Mouse (Mus musculus) heart, embryonic 15.5 days (tissue): ENCODE measurements around the gene Rhoj. TPM values are rescaled to one million over a fixed set of nuclear protein-coding genes. Genes with fewer than 3 reads are reported as not detected.

Source experiments
- ATAC-seq: fragments of 200-750 bp; cut with Nextera tagmentation; replicated peaks from 2 replicates; pipeline ENCODE4 v1.8.0; 2017; ENCODE audit warnings: low read depth, moderate TSS enrichment; ENCODE audit not compliant: insufficient number of reproducible peaks, insufficient read depth, low FRiP score
- H3K27ac ChIP-seq: fragments of 300-500 bp; sonication (generic); 2 replicates; pipeline ENCODE4 v1.5.1; 2015; ENCODE audit warnings: mild to moderate bottlenecking, inconsistent platforms
- H3K27me3 ChIP-seq: fragments of 300-500 bp; sonication (generic); 2 replicates; pipeline ENCODE4 v1.6.1; 2015; ENCODE audit warnings: inconsistent platforms
- H3K36me3 ChIP-seq: fragments of 300-500 bp; sonication (generic); 2 replicates; pipeline ENCODE4 v1.6.1; 2015; ENCODE audit warnings: mild to moderate bottlenecking, inconsistent platforms
- H3K4me1 ChIP-seq: fragments of 300-500 bp; sonication (generic); replicated peaks from 2 replicates; pipeline ENCODE4 v1.6.1; 2015; ENCODE audit warnings: inconsistent platforms
- H3K4me2 ChIP-seq: fragments of 300-500 bp; sonication (generic); 2 replicates; pipeline ENCODE4 v1.6.1; 2015; ENCODE audit warnings: inconsistent platforms, mild to moderate bottlenecking, moderate library complexity
- H3K4me3 ChIP-seq: fragments of 300-500 bp; sonication (generic); 2 replicates; pipeline ENCODE4 v1.5.1; 2015; ENCODE audit warnings: mild to moderate bottlenecking, inconsistent platforms
- H3K9ac ChIP-seq: fragments of 300-500 bp; sonication (generic); 2 replicates; pipeline ENCODE4 v1.6.1; 2015; ENCODE audit warnings: mild to moderate bottlenecking, inconsistent platforms
- H3K9me3 ChIP-seq: fragments of 300-500 bp; sonication (generic); replicated peaks from 2 replicates; pipeline ENCODE4 v1.6.1; 2016; ENCODE audit warnings: inconsistent platforms
- WGBS: fragments of 180-500 bp; shearing (Covaris S2); methylation state at CpG from one replicate; pipeline ENCODE4 v1.1.7; 2015; ENCODE audit warnings: mixed read lengths; 5-methylcytosine and 5-hydroxymethylcytosine counted together
- polyA plus RNA-seq: library from polyadenylated mRNA; unstranded; fragments of >200 nt; fragmentation: Nextera tagmentation; extraction: Ambion mirVana; gene quantifications from 2 replicates; pipeline ENCODE4 v1.2.1, GENCODE M21; 2015

The Rhoj gene
- polyA plus RNA-seq, 1 experiment from 2014 or later: 50.6 TPM

DNA sequence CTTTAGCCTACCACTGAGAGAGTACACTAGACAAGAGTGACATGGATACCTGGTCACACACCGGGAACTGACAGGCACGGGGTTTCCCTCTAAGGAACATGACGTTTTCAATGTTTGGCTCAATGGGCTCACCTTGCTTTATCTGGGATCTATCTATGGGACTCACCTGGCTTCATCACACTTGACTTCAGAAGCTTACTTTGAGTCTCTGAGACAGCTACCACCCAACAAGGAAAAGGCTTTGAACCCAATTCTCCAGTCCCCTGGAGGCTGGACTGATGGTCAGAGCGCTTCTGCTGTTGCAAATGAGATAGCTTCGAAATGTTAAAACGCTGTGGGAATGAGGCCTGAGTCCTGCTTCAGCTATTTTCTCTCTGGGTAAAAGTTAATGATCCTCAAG is 59.2 kb downstream of the Rhoj start:
- Histone ChIP-seq H3K4me2 (no peak overlapping the region), H3K36me3 (no peaks in the 10 kb centered on the region), H3K27ac (no peak overlapping the region), H3K9ac (no peak overlapping the region), H3K4me3 (no peak overlapping the region), H3K9me3 (no peaks in the 10 kb centered on the region), H3K4me1 (peaks cover 9% of the 10 kb centered on the region), H3K27me3 (no peaks in the 10 kb centered on the region)
- ATAC-seq: no peak
- WGBS: 85% methylated on average over 6 of the region's 6 CpGs

GRCm38 (mm10) chr12:75368527-75368926 is 60.4 kb downstream of the Rhoj start:
- no peaks in the 10 kb centered on the region for H3K36me3 ChIP-seq
- H3K4me3 ChIP-seq: no peak overlapping the region
- no peak overlapping the region for H3K9ac ChIP-seq
- H3K4me2 ChIP-seq: no peak overlapping the region
- no peaks in the 10 kb centered on the region for H3K9me3 ChIP-seq
- no peak for ATAC-seq
- H3K27ac ChIP-seq: peak overlapping the region; percentile 47
- WGBS: 67% methylated on average over 5 of the region's 5 CpGs
- peaks cover 9% of the 10 kb centered on the region for H3K4me1 ChIP-seq
- H3K27me3 ChIP-seq: no peaks in the 10 kb centered on the region

DNA sequence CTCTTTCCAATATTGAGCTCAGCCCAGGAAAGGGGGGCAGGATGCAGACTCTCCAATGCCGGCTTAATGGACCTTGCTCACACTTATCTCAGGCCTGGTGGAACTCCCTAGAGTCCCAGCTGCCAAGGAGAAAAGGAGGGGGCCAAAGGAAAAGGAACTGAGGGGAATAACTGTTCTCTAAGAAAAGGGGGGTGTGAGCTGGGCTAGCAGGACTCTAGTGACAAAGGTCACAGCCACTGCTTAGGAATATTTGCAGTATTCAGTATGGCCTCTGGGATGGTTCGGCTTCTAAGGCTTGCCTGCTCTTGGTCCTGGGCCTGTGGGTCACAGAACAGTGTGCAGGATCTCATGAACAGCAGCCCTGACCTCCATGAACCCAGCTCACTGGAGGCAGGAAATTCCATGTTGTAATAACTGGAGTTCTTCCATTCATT is 61.3 kb downstream of the Rhoj start:
- Histone ChIP-seq H3K27ac (peak overlapping the region; percentile 47), H3K27me3 (no peaks in the 10 kb centered on the region), H3K9me3 (no peaks in the 10 kb centered on the region), H3K4me3 (no peak overlapping the region), H3K36me3 (no peaks in the 10 kb centered on the region), H3K4me1 (peaks cover 9% of the 10 kb centered on the region), H3K9ac (no peak overlapping the region), H3K4me2 (no peak overlapping the region)
- 31% methylated on average over 2 of the region's 2 CpGs for WGBS
- peak; percentile 39; the same call in 1 of the 2 replicates for ATAC-seq

GRCm38 (mm10) chr12:75374437-75374836 is 66.3 kb downstream of the Rhoj start:
- 87% methylated on average over 10 of the region's 10 CpGs for WGBS
- peaks cover 3% of the 10 kb centered on the region; the same call in 1 of the 2 replicates for H3K36me3 ChIP-seq
- ATAC-seq: no peak
- no peak overlapping the region for H3K4me2 ChIP-seq
- H3K27ac ChIP-seq: no peak overlapping the region
- no peaks in the 10 kb centered on the region for H3K9me3 ChIP-seq
- peaks cover 1% of the 10 kb centered on the region for H3K4me1 ChIP-seq
- no peak overlapping the region for H3K9ac ChIP-seq
- no peaks in the 10 kb centered on the region for H3K27me3 ChIP-seq
- no peak overlapping the region for H3K4me3 ChIP-seq

- no peak overlapping the region for H3K4me2 ChIP-seq
- H3K27me3 ChIP-seq: no peaks in the 10 kb centered on the region
- no peaks in the 10 kb centered on the region for H3K9me3 ChIP-seq
- no peak for ATAC-seq
- H3K4me3 ChIP-seq: no peak overlapping the region
- H3K4me1 ChIP-seq: no peaks in the 10 kb centered on the region
- no peak overlapping the region for H3K9ac ChIP-seq
- 88% methylated on average over 12 of the region's 12 CpGs for WGBS
- peaks cover 3% of the 10 kb centered on the region; the same call in 1 of the 2 replicates for H3K36me3 ChIP-seq
- no peak overlapping the region for H3K27ac ChIP-seq
These were observed 66.9 kb downstream of the Rhoj start for GRCm38 (mm10) chr12:75375060-75375459.

DNA sequence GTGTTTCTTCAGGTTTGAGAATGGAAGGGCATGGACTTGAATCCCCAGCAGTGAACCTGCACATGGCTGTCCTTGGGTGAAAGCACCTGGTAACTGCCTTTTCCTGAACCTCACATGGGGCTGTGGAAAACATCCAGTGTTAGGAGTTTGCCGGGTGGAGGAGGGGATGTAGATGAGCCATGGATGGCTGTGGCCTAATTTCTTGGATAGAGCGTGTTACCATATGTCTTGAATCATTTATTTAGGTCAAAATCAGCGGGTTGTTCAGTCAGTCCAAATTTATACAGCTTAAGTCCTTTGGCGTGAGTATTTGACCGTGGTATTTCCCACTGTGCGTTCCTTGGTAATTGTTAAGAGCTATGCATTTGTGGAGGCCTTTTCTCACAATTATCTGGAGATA is 68.0 kb downstream of the Rhoj start:
- ATAC-seq: no peak
- no peaks in the 10 kb centered on the region for H3K9me3 ChIP-seq
- peaks cover 3% of the 10 kb centered on the region; the same call in 1 of the 2 replicates for H3K36me3 ChIP-seq
- H3K9ac ChIP-seq: no peak overlapping the region
- 84% methylated on average over 6 of the region's 6 CpGs for WGBS
- no peak overlapping the region for H3K4me3 ChIP-seq
- no peaks in the 10 kb centered on the region for H3K27me3 ChIP-seq
- no peak overlapping the region for H3K4me2 ChIP-seq
- H3K27ac ChIP-seq: no peak overlapping the region
- H3K4me1 ChIP-seq: no peaks in the 10 kb centered on the region

GRCm38 (mm10) chr12:75386731-75387130 is 78.6 kb downstream of the Rhoj start:
- ATAC-seq: no peak
- no peaks in the 10 kb centered on the region for H3K9me3 ChIP-seq
- H3K27ac ChIP-seq: no peak overlapping the region
- no peaks in the 10 kb centered on the region for H3K36me3 ChIP-seq
- H3K4me3 ChIP-seq: no peak overlapping the region
- 90% methylated on average over 9 of the region's 9 CpGs for WGBS
- H3K4me2 ChIP-seq: no peak overlapping the region
- no peaks in the 10 kb centered on the region for H3K27me3 ChIP-seq
- 0 out of 2 replicates have a peak, but pooled peaks cover 2% of the 10 kb centered on the region for H3K4me1 ChIP-seq
- H3K9ac ChIP-seq: no peak overlapping the region

- 0 out of 2 replicates have a peak, but pooled peaks cover 2% of the 10 kb centered on the region for H3K4me1 ChIP-seq
- H3K27me3 ChIP-seq: no peaks in the 10 kb centered on the region
- no peaks in the 10 kb centered on the region for H3K36me3 ChIP-seq
- no peak overlapping the region for H3K4me3 ChIP-seq
- no peak overlapping the region for H3K4me2 ChIP-seq
- ATAC-seq: no peak
- WGBS: 85% methylated on average over 8 of the region's 8 CpGs
- H3K27ac ChIP-seq: no peak overlapping the region
- H3K9ac ChIP-seq: no peak overlapping the region
- H3K9me3 ChIP-seq: no peaks in the 10 kb centered on the region
These were observed 79.0 kb downstream of the Rhoj start for GRCm38 (mm10) chr12:75387156-75387555.

DNA sequence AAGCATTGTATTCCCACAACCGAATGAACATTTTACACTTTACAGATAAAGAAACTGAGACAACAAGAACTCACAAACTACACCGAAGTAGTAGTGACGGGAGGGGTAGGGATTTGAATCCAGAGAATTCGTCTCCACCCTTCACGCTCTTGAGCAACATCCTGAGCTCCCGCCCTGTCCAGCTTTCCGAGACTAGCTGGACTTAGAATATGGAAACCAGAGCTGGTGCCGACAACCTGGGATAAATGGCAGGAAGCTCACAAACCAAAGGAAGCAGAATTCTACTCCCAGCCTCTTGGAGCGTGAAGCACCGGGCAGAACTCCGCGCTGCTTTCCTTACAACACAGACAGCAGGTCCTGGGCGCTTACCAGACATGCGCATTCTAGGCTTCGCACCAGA is 79.7 kb downstream of the Rhoj start:
- Histone ChIP-seq H3K4me2 (no peak overlapping the region), H3K4me1 (0 out of 2 replicates have a peak, but pooled peaks cover 2% of the 10 kb centered on the region), H3K36me3 (no peaks in the 10 kb centered on the region), H3K27me3 (no peaks in the 10 kb centered on the region), H3K9me3 (no peaks in the 10 kb centered on the region), H3K9ac (no peak overlapping the region), H3K4me3 (no peak overlapping the region), H3K27ac (no peak overlapping the region)
- 58% methylated on average over 15 of the region's 15 CpGs for WGBS
- no peak for ATAC-seq

DNA sequence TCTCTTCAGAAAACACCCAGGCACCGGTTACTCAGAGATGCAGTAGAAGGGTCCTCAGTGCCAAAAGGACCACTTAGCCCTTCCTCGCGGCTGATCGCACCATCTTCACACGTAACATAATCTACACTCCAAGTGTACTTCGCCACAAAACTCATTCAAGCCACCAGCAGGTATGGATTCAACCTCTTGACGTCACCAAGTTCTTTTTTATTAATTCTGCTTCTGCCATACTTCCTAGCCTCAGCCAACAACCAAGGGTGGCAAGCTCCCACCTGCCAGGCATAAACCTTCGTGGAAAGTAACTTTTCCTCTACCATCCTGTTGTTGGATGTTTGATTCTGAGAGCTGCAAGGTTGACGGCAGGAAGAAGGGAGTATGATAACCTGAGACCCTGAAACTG is 80.4 kb downstream of the Rhoj start:
- H3K9me3 ChIP-seq: no peaks in the 10 kb centered on the region
- 0 out of 2 replicates have a peak, but pooled peaks cover 2% of the 10 kb centered on the region for H3K4me1 ChIP-seq
- H3K4me2 ChIP-seq: no peak overlapping the region
- no peak overlapping the region for H3K9ac ChIP-seq
- H3K36me3 ChIP-seq: no peaks in the 10 kb centered on the region
- no peak for ATAC-seq
- H3K4me3 ChIP-seq: no peak overlapping the region
- no peak overlapping the region for H3K27ac ChIP-seq
- no peaks in the 10 kb centered on the region for H3K27me3 ChIP-seq
- 82% methylated on average over 9 of the region's 9 CpGs for WGBS

DNA sequence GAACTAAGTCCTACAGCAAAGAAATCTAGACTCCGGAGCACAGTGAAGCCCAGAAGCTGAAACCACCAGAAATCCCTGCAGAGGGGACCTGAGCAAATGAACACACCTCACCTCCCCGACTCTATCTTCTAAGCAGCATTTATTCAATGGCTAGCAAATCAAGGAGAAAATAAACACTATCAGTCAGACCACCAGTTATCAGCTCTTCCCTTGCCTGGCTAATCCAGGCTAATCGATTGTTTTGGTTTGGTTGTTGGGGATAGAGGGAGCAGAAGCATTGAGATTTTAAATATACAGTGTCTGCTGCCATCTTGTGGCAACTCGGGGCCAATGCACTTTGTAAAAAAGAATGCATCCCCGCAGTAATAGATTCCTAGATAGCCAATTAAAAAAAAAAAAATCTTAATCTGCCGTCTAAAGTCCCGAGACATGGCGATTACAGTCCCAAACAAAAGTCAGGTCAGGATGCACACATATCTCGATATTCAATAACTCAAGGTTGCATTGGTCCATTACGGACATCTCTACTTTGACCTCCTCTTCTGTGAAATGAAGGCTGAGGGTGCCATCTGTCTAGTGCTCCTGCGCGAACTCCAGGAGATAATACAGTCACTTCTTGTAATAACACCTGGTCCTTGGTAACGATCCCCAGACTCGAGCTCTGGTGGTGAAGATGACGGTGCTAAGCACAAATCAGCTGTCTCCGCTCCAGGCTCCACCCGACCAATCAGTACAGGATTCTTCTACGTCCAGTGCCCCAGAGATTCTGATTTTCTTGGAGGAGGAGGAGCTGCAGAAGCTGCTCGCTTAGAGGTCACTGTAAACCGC is 81.4 kb downstream of the Rhoj start:
- Histone ChIP-seq H3K4me3 (no peak overlapping the region), H3K9me3 (no peaks in the 10 kb centered on the region), H3K9ac (no peak overlapping the region), H3K4me2 (no peak overlapping the region), H3K27ac (no peak overlapping the region), H3K36me3 (no peaks in the 10 kb centered on the region), H3K4me1 (0 out of 2 replicates have a peak, but pooled peaks cover 2% of the 10 kb centered on the region), H3K27me3 (no peaks in the 10 kb centered on the region)
- 38% methylated on average over 20 of the region's 20 CpGs for WGBS
- ATAC-seq: no peak

GRCm38 (mm10) chr12:75391526-75391925 is 83.4 kb downstream of the Rhoj start:
- Histone ChIP-seq H3K27ac (no peak overlapping the region), H3K9ac (no peak overlapping the region), H3K4me1 (0 out of 2 replicates have a peak, but pooled peaks cover 2% of the 10 kb centered on the region), H3K36me3 (no peaks in the 10 kb centered on the region), H3K4me3 (no peak overlapping the region), H3K27me3 (no peaks in the 10 kb centered on the region; the same call in 1 of the 2 replicates), H3K9me3 (no peaks in the 10 kb centered on the region), H3K4me2 (no peak overlapping the region)
- 80% methylated on average over 9 of the region's 9 CpGs for WGBS
- ATAC-seq: no peak
